Mouse (Mus musculus): ENCODE measurements around the gene Hist2h2ab.

GRCm38 (mm10) chr3:96243921-96244572 is 24.4 kb downstream of the Hist2h2ab start:
- TF ChIP-seq CTCF (IDR thresholded peaks at IDR 0.05; ENCODE audit: extremely low read depth, insufficient read depth, insufficient read length, insufficient replicate concordance): no peak
- no peak for TF ChIP-seq POLR2A (IDR thresholded peaks at IDR 0.05; ENCODE audit: low read depth, low read length)

Data from spleen, adult 2 months (tissue).